Mouse (Mus musculus): Measurements from ENCODE around the gene Pgk1. TPM values are rescaled to one million over a fixed set of nuclear protein-coding genes. Genes with fewer than 3 reads are reported as not detected.

The Pgk1 gene
- polyA plus RNA-seq (2014; fragmentation: Illumina TruSeq; extraction: RNeasy Lipid Tissue Mini Kit (QIAGEN cat#74804); ENCODE audit: low read depth, low replicate concordance), result 521 TPM

GRCm38 (mm10) chrX:106186713-106187649 is at the start of gene Pgk1:
Gene Pgk1, plus strand, starts transcription at chrX:106187100.

GRCm38 (mm10) chrX:106142936-106143335 is 44.0 kb upstream of the Pgk1 start, which contains the start of gene Tlr13:
Gene Tlr13, plus strand, starts transcription at chrX:106143204.

GRCm38 (mm10) chrX:106221058-106221457 is 34.2 kb downstream of the Pgk1 start, which contains the start of gene Taf9b:
Gene Taf9b, minus strand, starts transcription at chrX:106221158.

Other genes starting within 250 kb of the Pgk1 start
- gene Magt1, start 175.2 kb upstream of the Pgk1 start, polyA plus RNA-seq (2014; fragmentation: Illumina TruSeq; extraction: RNeasy Lipid Tissue Mini Kit (QIAGEN cat#74804); ENCODE audit: low read depth, low replicate concordance), result 169 TPM
- 2,143 TPM for gene Cox7b, start 171.4 kb upstream of the Pgk1 start, polyA plus RNA-seq (2014; fragmentation: Illumina TruSeq; extraction: RNeasy Lipid Tissue Mini Kit (QIAGEN cat#74804); ENCODE audit: low read depth, low replicate concordance)
- 43.5 TPM for gene Atp7a, start 159.8 kb upstream of the Pgk1 start, polyA plus RNA-seq (2014; fragmentation: Illumina TruSeq; extraction: RNeasy Lipid Tissue Mini Kit (QIAGEN cat#74804); ENCODE audit: low read depth, low replicate concordance)
- gene Tlr13, start 43.9 kb upstream of the Pgk1 start, polyA plus RNA-seq (2014; fragmentation: Illumina TruSeq; extraction: RNeasy Lipid Tissue Mini Kit (QIAGEN cat#74804); ENCODE audit: low read depth, low replicate concordance), result 1.5 TPM
- 68.6 TPM for gene Taf9b, start 34.1 kb downstream of the Pgk1 start, polyA plus RNA-seq (2014; fragmentation: Illumina TruSeq; extraction: RNeasy Lipid Tissue Mini Kit (QIAGEN cat#74804); ENCODE audit: low read depth, low replicate concordance)
- gene Fnd3c2, start 68.3 kb downstream of the Pgk1 start, polyA plus RNA-seq (2014; fragmentation: Illumina TruSeq; extraction: RNeasy Lipid Tissue Mini Kit (QIAGEN cat#74804); ENCODE audit: low read depth, low replicate concordance), result not detected

Measured in kidney, adult 10 weeks (tissue).